Mouse (Mus musculus) stomach, embryonic 14.5 days (tissue): ENCODE data around the gene Ddah2. TPM values are rescaled to one million over a fixed set of nuclear protein-coding genes. Genes with fewer than 3 reads are reported as not detected.

Experiments
- ATAC-seq: fragments of 200-750 bp; cut with Nextera tagmentation; 2 replicates; pipeline ENCODE4 v1.8.0; 2017; ENCODE audit warnings: low read depth, moderate TSS enrichment; ENCODE audit not compliant: insufficient number of reproducible peaks, insufficient read depth, low FRiP score
- H3K27ac ChIP-seq: fragments of 300-500 bp; sonication (generic); 2 replicates; pipeline ENCODE4 v1.5.1; 2014; ENCODE audit warnings: mild to moderate bottlenecking, low read length, moderate library complexity, mixed read lengths
- H3K27me3 ChIP-seq: fragments of 300-500 bp; sonication (generic); 2 replicates; pipeline ENCODE4 v1.6.1; 2014; ENCODE audit warnings: low read length, control low read depth, mixed read lengths; ENCODE audit not compliant: control insufficient read depth, insufficient read depth
- H3K36me3 ChIP-seq: fragments of 300-500 bp; sonication (generic); 2 replicates; pipeline ENCODE4 v1.6.1; 2014; ENCODE audit warnings: mild to moderate bottlenecking, control low read depth, low read length, moderate library complexity, mixed read lengths; ENCODE audit not compliant: control insufficient read depth, insufficient read depth
- H3K4me1 ChIP-seq: fragments of 300-500 bp; sonication (generic); 2 replicates; pipeline ENCODE4 v1.6.1; 2014; ENCODE audit warnings: low read length, control low read depth, mixed read lengths; ENCODE audit not compliant: control insufficient read depth, insufficient read depth
- H3K4me2 ChIP-seq: fragments of 300-500 bp; sonication (generic); replicated peaks from 2 replicates; pipeline ENCODE4 v1.6.1; 2014; ENCODE audit warnings: low read depth, low read length, control low read depth
- H3K4me3 ChIP-seq: fragments of 300-500 bp; sonication (generic); 2 replicates; pipeline ENCODE4 v1.5.1; 2014; ENCODE audit warnings: low read depth, low read length, control low read depth
- H3K9ac ChIP-seq: fragments of 300-500 bp; sonication (generic); replicated peaks from 2 replicates; pipeline ENCODE4 v1.6.1; 2014; ENCODE audit warnings: low read depth, mild to moderate bottlenecking, control low read depth, low read length, moderate library complexity, mixed read lengths
- H3K9me3 ChIP-seq: fragments of 300-500 bp; sonication (generic); 2 replicates; pipeline ENCODE4 v1.6.1; 2016; ENCODE audit warnings: low read depth, low read length, control low read depth; ENCODE audit not compliant: control insufficient read depth
- WGBS: fragments of 180-500 bp; shearing (Covaris S2); extraction: QIAGEN DNeasy Blood & Tissue Kit; methylation state at CpG from one replicate; pipeline ENCODE4 v1.1.7; 2014; 5-methylcytosine and 5-hydroxymethylcytosine counted together
- polyA plus RNA-seq: library from polyadenylated mRNA; unstranded; fragments of >200 nt; fragmentation: Nextera tagmentation; extraction: Ambion mirVana; gene quantifications from 2 replicates; pipeline ENCODE4 v1.2.1, GENCODE M21; 2014

The Ddah2 gene
- polyA plus RNA-seq, 1 experiment from 2014 or later = 322 TPM

- ATAC-seq = no peak
These were observed 47.7 kb downstream of the Ddah2 start for GRCm38 (mm10) chr17:35106522-35106921.

GRCm38 (mm10) chr17:35108097-35108496, 49.3 kb downstream of the Ddah2 start, which contains the start of gene Ly6g5c:
Ly6g5c (plus strand) TSS chr17:35108279.
- H3K4me2 ChIP-seq = no peak within 1 kb of the TSS
- H3K27ac ChIP-seq = no peak within 1 kb of the TSS
- H3K9ac ChIP-seq = no peak within 1 kb of the TSS
- H3K4me3 ChIP-seq = no peak within 1 kb of the TSS
- 0 out of 2 replicates have a peak, but pooled peaks cover 3% of the 10 kb centered on the region for H3K4me1 ChIP-seq
- no peaks in the 10 kb centered on the region for H3K9me3 ChIP-seq
- WGBS = 87% methylated on average over 6 of the region's 6 CpGs
- H3K36me3 ChIP-seq = peaks cover 1% of the 10 kb centered on the region; the same call in 1 of the 2 replicates
- no peak for ATAC-seq
- no peaks in the 10 kb centered on the region for H3K27me3 ChIP-seq

More at GRCm38 (mm10) chr17:35106522-35106921, 47.7 kb downstream of the Ddah2 start:
- 69% methylated on average over 3 of the region's 3 CpGs for WGBS
- no peak overlapping the region for H3K4me2 ChIP-seq
- no peaks in the 10 kb centered on the region for H3K9me3 ChIP-seq
- no peak overlapping the region for H3K9ac ChIP-seq
- H3K4me3 ChIP-seq = no peak overlapping the region
- no peaks in the 10 kb centered on the region for H3K27me3 ChIP-seq
- H3K36me3 ChIP-seq = peaks cover 17% of the 10 kb centered on the region
- H3K27ac ChIP-seq = no peak overlapping the region
- 0 out of 2 replicates have a peak, but pooled peaks cover 3% of the 10 kb centered on the region for H3K4me1 ChIP-seq

Other genes with a start within 250 kb of the Ddah2 start
- gene Stk19, start 222.1 kb upstream of the Ddah2 start, polyA plus RNA-seq = 22.3 and 27.3 TPM in 2 replicates
- 52.9 and 56.4 TPM in 2 replicates for gene Dxo, start 222.0 kb upstream of the Ddah2 start, polyA plus RNA-seq
- gene Skiv2l, start 208.8 kb upstream of the Ddah2 start, polyA plus RNA-seq = 37.7 and 39.5 TPM in 2 replicates
- 101 and 114 TPM in 2 replicates for gene Nelfe, start 208.6 kb upstream of the Ddah2 start, polyA plus RNA-seq
- 6.7 and 9.4 TPM in 2 replicates for gene Cfb, start 196.5 kb upstream of the Ddah2 start, polyA plus RNA-seq
- 0.87 and 1.2 TPM in 2 replicates for gene Zbtb12, start 179.6 kb upstream of the Ddah2 start, polyA plus RNA-seq
- gene Gm20547, start 177.0 kb upstream of the Ddah2 start, polyA plus RNA-seq = not detected in 2 replicates
- gene C2, start 160.8 kb upstream of the Ddah2 start, polyA plus RNA-seq = 2.8 TPM in 2 replicates
- 69.4 and 79.4 TPM in 2 replicates for gene Ehmt2, start 160.6 kb upstream of the Ddah2 start, polyA plus RNA-seq
- 5.3 and 6.4 TPM in 2 replicates for gene Slc44a4, start 144.6 kb upstream of the Ddah2 start, polyA plus RNA-seq
- gene Neu1, start 127.8 kb upstream of the Ddah2 start, polyA plus RNA-seq = 15.1 and 16.2 TPM in 2 replicates
- gene Hspa1b, start 99.8 kb upstream of the Ddah2 start, polyA plus RNA-seq = 0.54 and 0.84 TPM in 2 replicates
- gene Gm20481, start 89.1 kb upstream of the Ddah2 start, polyA plus RNA-seq = 0.66 TPM in 1 of 2 replicates, not detected in the other
- gene Hspa1a, start 86.9 kb upstream of the Ddah2 start, polyA plus RNA-seq = 4.9 and 6.0 TPM in 2 replicates
- gene Hspa1l, start 86.3 kb upstream of the Ddah2 start, polyA plus RNA-seq = 0.73 and 0.75 TPM in 2 replicates
- gene Lsm2, start 77.2 kb upstream of the Ddah2 start, polyA plus RNA-seq = 177 and 205 TPM in 2 replicates
- 84.0 and 92.3 TPM in 2 replicates for gene Vars, start 58.0 kb upstream of the Ddah2 start, polyA plus RNA-seq
- 0.18 and 0.22 TPM in 2 replicates for gene Vwa7, start 42.5 kb upstream of the Ddah2 start, polyA plus RNA-seq
- 16.3 and 21.3 TPM in 2 replicates for gene Sapcd1, start 31.0 kb upstream of the Ddah2 start, polyA plus RNA-seq
- gene Msh5, start 12.3 kb upstream of the Ddah2 start, polyA plus RNA-seq = 3.6 and 3.8 TPM in 2 replicates
- 83.0 and 88.5 TPM in 2 replicates for gene Clic1, start 9.1 kb upstream of the Ddah2 start, polyA plus RNA-seq
- gene Ly6g6c, start 6.4 kb downstream of the Ddah2 start, polyA plus RNA-seq = 0.30 and 0.63 TPM in 2 replicates
- 0.97 and 1.3 TPM in 2 replicates for gene Mpig6b, start 7.1 kb downstream of the Ddah2 start, polyA plus RNA-seq
- 7.8 and 9.7 TPM in 2 replicates for gene Ly6g6e, start 17.9 kb downstream of the Ddah2 start, polyA plus RNA-seq
- gene Ly6g6d, start 19.0 kb downstream of the Ddah2 start, polyA plus RNA-seq = 1.5 and 2.1 TPM in 2 replicates
- 0.29 TPM in 1 of 2 replicates, not detected in the other for gene Ly6g6f, start 26.6 kb downstream of the Ddah2 start, polyA plus RNA-seq
- 77.1 and 81.4 TPM in 2 replicates for gene Abhd16a, start 30.2 kb downstream of the Ddah2 start, polyA plus RNA-seq
- gene Ly6g5c, start 49.2 kb downstream of the Ddah2 start, polyA plus RNA-seq = not detected in 2 replicates
- 0.49 and 0.81 TPM in 2 replicates for gene Ly6g5b, start 56.4 kb downstream of the Ddah2 start, polyA plus RNA-seq
- 20.3 and 21.9 TPM in 2 replicates for gene Gpank1, start 62.4 kb downstream of the Ddah2 start, polyA plus RNA-seq
- 269 and 270 TPM in 2 replicates for gene Csnk2b, start 63.0 kb downstream of the Ddah2 start, polyA plus RNA-seq
- 10.1 and 13.3 TPM in 2 replicates for gene D17H6S53E, start 67.3 kb downstream of the Ddah2 start, polyA plus RNA-seq
- gene Apom, start 73.0 kb downstream of the Ddah2 start, polyA plus RNA-seq = 0.75 and 0.77 TPM in 2 replicates
- gene Bag6, start 76.1 kb downstream of the Ddah2 start, polyA plus RNA-seq = 86.5 and 89.0 TPM in 2 replicates
- 209 and 222 TPM in 2 replicates for gene Prrc2a, start 105.9 kb downstream of the Ddah2 start, polyA plus RNA-seq
- gene Aif1, start 117.0 kb downstream of the Ddah2 start, polyA plus RNA-seq = 16.4 and 19.6 TPM in 2 replicates
- 18.5 and 21.1 TPM in 2 replicates for gene Lst1, start 129.4 kb downstream of the Ddah2 start, polyA plus RNA-seq
- gene Ltb, start 135.4 kb downstream of the Ddah2 start, polyA plus RNA-seq = 1.4 and 1.8 TPM in 2 replicates
- 0.20 and 0.34 TPM in 2 replicates for gene Tnf, start 143.0 kb downstream of the Ddah2 start, polyA plus RNA-seq
- 0.42 and 0.59 TPM in 2 replicates for gene Lta, start 146.3 kb downstream of the Ddah2 start, polyA plus RNA-seq
- not detected in 2 replicates for gene Gm16181, start 161.8 kb downstream of the Ddah2 start, polyA plus RNA-seq
- 8.1 and 8.5 TPM in 2 replicates for gene Atp6v1g2, start 174.6 kb downstream of the Ddah2 start, polyA plus RNA-seq
- gene Nfkbil1, start 176.8 kb downstream of the Ddah2 start, polyA plus RNA-seq = 3.5 and 3.8 TPM in 2 replicates
- 467 and 480 TPM in 2 replicates for gene Ddx39b, start 182.7 kb downstream of the Ddah2 start, polyA plus RNA-seq
- gene H2-D1, start 203.7 kb downstream of the Ddah2 start, polyA plus RNA-seq = 77.6 and 83.3 TPM in 2 replicates